Mouse (Mus musculus) heart, postnatal 4 days (tissue): ENCODE results near the gene Mcur1. TPM values are rescaled to one million over a fixed set of nuclear protein-coding genes. Genes with fewer than 3 reads are reported as not detected.

Experiments
- total RNA-seq, 2 experiments: library from RNA; stranded (reverse); gene quantifications; 2 replicates each; pipeline ENCODE4 v1.2.3; 2021

Mcur1 gene
- total RNA-seq, 2 experiments from 2014 or later = 34.6 to 36.9 TPM

Other genes starting within 250 kb of the Mcur1 start
- gene Sirt5, start 194.7 kb downstream of the Mcur1 start, total RNA-seq = 10 to 100 TPM; 35.9 to 36.0 TPM
- gene Nol7, start 161.8 kb downstream of the Mcur1 start, total RNA-seq = 100 to 1,000 TPM; 123 to 126 TPM
- gene Ranbp9, start 78.9 kb downstream of the Mcur1 start, total RNA-seq = 10 to 100 TPM; 47.0 to 50.2 TPM
- gene Rnf182, start 55.5 kb upstream of the Mcur1 start, total RNA-seq = under 1 TPM; 0.36 to 0.50 TPM
- 1 to 10 TPM; 2.3 to 2.7 TPM for gene Cd83, start 224.6 kb upstream of the Mcur1 start, total RNA-seq